Mouse (Mus musculus) embryo, embryonic 11.5 days (tissue): ENCODE data around the gene Mertk.

Experiments used
- DNase-seq: peaks from one replicate; pipeline ENCODE4 v3.0.0-alpha.2; 2012; ENCODE audit warnings: low read depth, low spot score

Mertk gene

DNA sequence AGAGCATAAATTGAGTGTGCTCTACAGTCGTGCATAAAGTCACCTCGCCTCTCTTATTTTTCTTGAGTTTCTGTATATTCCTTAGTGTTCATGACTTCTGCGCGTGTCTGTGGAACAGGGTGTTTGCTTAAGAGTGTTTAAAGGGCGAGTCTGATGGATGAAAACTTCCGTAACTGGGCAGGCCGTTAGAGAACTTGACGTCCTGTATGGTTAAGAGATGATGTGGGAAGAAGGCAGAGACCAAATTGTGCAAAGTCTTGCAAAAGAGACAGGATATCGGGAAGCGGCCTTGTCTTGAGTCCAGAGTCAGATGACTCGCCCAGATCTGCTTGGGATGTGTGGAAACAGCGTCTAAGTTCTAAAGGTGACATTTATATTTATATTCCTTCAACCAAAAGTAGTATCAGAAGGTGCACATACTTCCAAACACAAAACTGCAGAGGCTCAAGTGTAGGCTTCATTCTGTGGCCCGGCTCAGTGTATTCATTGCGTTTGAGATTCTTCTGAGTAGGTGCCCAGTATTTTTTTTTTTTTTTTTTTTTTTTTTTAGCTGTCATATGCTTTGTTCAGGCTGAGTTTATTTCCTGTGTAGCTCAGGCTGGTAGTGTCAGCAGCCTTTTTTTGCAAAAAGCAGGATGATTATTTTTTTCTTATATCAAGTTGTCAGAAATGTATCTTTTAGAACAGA is 120.3 kb downstream of the Mertk start:
- no peak for DNase-seq

DNA sequence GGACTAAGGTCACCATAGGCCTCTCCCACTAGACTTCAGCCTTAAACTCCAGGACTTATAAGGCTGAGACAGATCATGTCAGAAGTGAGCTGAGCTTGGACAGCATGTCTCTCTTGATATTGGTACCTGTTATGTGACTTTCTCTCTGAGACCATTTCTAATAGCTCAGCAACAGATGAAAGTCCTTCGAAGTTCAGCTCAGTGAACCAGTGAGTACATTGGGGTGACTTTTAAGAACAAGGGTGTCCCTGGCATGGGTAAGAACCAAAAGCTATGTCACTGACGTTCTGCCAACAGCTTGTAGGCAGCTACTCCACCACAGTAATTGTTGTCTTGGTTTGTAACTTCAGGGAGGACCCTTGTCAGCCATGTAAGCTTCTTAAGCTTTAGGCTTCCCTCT is 121.9 kb downstream of the Mertk start:
- no peak for DNase-seq

DNA sequence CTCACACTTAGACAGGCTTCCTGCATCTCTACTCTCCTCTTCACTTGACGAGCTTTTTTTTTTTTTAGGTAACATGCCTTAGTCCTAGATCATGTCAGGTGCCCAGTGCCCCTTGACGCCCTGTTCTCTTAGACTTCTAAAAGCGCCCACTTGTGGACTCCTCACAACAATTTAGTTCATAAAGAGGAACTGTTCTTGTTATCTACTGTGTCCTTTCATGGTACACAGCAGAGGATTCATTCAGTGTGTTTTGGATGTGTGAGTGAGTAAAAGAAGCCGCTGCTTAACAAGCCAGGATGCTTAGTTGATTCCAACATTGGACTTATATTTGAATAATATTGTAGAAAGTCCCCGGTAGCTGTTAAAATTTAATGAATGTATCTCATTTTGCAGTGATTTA is 125.1 kb downstream of the Mertk start:
- no peak for DNase-seq

DNA sequence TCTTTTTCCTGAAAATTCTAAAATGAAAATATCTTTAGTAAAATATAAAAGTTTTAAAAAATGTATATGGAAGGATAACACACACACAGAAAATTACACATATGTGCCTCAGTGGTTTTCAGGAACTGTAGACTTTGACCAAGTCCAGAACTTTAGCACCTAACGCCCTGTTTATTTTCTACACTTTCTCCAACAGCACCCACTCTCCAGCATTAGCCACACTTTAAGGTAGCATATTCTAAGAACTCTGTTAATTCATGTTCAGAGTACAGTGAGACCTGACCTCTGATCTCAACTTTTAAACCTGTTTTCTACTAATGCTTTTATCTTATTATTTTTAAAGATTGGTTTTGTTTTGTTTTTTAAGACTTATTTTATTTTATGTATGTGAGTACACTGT is 129.0 kb downstream of the Mertk start:
- DNase-seq: no peak

DNA sequence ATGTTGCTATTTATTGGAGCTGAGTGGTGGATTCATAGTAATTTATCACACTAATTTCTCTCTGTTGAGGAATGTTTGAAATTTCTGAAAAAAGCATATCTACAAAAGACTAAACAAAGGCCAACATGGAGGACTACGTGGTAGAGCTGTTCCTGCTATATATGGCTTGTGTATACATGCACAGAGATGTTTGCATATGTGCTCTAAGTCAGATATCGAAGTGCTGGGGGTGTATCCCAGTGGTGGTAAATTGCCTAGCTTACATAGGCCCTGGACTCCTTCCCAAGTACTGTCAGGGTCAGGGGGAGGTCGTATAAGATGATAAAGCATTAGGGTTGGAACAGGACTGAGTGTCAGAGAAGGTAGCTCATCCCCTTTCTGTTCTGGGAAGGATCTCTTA is 133.9 kb downstream of the Mertk start:
- no peak for DNase-seq

DNA sequence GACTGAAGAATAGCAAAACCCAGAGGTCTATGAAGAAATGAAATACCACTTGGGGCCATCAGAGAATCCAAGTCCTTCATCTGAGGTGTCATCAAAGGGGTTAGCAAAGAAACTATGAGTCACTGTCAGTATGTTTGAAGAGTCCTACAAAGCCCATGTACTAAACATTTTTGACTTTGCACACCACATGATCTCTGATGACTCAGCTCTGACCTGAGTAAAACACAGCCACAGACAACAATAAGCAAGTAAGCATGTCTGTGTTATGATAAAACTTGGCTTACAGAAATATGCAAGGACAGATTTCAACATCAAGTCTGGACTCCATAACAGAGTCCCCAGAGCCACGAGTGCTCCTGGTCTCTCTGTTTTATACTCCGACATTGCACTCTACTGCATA is 134.3 kb downstream of the Mertk start:
- DNase-seq: no peak

DNA sequence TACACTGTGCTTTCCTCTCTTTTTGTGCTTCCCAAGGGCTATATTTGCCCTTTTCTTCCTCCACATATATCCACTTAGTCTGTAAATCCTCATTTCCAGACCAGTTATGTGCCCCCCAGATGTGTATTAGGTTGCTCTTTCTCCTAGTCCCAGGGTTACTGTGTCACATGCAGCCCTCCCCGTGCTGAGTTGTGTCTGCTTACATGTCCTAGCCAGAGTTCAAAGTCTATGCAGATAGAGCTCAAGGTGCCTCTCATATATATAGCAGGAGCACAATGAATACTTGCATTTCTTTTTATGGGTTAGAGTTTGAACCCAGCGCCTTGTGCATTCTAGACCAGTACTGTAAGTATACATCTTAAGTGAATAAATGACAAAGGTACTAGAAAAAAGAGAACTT is 134.7 kb downstream of the Mertk start:
- no peak for DNase-seq

DNA sequence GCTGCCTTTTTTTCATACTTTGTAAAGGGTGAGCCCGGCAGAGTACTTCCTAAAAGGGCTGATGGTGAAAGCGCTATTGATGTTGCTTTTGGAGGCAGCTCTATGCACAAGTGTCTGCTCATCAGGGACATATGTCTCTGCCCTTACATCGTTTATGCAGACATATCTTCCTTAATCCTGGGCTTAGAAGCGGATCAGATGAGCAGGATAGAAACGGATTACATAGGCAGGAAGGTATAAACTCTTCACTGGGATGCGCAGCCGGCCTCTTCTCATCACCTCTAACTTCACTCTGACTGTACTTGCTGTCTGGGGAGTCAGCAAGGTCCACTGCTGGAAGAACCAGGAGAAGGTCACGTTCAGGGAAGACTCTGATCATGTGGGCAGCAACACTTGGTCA is 138.8 kb downstream of the Mertk start:
- no peak for DNase-seq

DNA sequence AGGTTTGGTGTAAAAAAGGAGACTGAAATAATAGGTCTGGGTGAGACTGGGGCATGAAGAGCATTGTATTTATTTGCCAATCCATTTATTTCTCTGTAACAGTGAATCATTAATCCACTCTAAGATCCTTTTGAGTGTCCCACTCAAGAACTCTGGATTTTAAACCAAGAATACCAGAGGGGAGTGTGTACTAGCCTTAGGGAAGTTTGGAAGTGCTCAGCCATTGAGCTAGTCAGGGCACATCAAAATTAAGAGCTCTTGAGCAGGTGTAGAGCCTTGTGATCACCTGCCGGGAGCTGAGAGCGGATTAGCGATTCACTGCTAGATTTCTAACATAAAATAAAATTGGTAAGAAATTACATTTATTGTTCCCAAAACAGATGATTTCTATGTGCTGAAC is 139.9 kb downstream of the Mertk start:
- no peak for DNase-seq

DNA sequence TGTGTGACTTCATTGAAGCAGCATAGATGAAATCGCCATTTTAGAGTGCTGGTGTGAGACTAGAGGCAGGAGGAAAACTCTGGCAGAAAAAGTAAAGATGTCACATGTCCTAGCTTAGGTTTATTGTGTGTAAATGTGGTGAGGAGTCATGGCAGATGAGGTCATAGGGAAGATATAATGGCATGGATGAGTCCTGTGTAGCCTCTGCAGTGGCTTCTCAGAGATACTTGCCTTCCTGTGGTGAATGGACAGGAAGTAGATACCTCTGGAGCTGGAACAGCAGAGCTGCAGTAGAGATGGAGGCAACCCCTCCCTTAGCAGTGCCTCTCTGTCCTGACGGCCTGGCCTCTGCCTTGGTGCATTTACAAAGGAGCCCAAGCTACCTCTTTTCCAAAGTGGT is 140.7 kb downstream of the Mertk start:
- no peak for DNase-seq

DNA sequence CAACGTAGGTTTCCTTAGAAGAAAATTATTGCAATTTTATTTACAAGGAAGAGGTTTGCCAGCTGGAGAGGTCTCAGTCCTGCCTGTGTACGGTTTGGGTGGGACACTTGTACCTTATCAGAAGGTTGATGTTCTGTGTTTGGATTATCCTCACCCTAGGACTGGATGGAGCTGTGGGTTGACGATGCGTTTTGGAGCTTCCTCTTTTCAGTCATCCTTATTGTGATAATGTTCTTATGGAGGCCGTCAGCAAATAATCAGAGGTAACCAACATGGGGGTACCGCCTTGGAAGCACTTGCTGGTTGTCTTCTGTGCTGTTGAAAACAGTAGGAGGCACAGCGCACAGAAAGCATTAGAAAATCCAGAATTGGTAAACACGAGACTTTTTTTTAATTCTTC is 143.7 kb downstream of the Mertk start:
- DNase-seq: no peak

DNA sequence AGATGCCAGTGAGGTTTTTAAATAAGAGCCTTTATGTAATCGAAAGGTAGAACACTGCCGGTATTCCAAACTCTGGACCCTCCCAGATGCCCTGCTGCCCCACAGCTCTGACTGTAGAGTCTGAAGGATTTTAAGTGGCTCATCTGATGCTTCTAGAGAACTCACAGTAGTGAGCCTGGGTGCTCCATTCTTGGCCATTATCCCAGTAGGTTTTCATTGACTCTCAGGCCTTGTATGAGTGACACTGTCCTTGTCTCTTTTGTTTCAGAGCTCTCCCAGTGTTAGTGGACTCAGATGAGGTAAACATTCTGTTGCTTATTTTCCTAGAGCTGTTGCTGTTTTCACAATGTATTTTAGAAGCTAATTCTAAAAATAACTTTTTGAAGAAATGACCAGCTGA is 151.3 kb downstream of the Mertk start:
- DNase-seq: no peak
